Mouse (Mus musculus) adrenal gland, adult (tissue): ENCODE results near the gene Fhit.
A peak's percentile ranks its signal among the peaks of the same experiment; 100 is the strongest.

ENCODE experiments used
- DNase-seq, 2 experiments: peaks; one replicate each; pipeline ENCODE4 v3.0.0; 2022 to 2023; ENCODE audit warnings: low spot score in 1 of 2; ENCODE audit not compliant: inconsistent age in 2 of 2

The Fhit gene

DNA sequence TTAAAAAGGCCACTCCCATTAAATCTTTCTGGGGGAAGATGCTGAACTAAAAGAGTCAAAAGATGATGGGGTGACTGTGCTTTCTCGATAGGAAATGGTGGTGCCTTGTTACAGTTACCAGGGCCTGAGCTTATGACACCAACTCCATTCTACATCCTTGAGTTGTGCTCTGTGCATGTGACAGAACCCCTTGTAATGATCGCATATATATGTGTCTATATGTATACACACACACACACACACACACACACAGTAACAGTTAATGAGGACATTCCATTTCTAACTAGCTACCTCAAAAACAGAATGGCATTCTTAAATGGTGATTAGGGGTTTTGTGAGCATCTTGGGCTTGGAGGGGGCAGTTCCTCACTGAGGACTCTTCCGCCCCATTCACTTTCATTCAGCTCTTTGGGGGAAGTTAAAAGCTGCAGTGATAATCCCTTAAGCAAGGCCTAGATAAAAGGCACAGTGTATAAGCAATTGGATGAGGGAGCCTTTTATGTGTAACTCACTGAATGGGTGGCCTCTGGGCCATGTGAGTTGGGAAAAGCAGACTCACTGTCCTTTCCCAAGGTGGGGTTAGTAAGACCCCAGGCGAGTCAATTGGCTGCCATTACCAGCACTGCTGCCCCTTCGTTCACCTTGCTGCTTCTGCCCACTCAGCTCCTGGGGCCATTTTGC lies 449.9 kb downstream of the Fhit start:
- DNase-seq, result no peak

DNA sequence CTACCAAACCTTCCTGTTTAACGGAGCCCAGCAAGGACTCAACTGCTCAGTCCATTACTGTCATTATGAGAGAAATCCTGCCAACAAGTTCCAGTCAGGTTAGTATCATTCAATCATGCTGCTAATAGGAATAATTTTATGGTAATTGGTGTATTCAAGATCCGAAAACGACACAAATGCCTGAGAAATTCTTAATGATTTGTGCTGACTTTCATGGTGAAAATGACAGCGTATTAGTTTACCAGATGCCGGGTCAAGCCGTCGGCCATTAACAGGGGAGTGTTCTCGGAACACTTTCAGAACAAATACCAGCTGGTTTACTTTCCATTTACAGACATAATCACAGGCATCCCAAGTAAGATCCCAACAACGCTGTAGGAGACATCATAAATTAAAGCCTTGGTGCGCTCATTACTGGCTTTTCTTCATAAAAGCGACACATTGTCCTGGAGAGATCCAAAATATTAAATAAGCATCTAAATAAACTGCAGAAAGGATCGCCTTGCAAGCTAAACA lies 451.0 kb downstream of the Fhit start:
- DNase-seq, result no peak

DNA sequence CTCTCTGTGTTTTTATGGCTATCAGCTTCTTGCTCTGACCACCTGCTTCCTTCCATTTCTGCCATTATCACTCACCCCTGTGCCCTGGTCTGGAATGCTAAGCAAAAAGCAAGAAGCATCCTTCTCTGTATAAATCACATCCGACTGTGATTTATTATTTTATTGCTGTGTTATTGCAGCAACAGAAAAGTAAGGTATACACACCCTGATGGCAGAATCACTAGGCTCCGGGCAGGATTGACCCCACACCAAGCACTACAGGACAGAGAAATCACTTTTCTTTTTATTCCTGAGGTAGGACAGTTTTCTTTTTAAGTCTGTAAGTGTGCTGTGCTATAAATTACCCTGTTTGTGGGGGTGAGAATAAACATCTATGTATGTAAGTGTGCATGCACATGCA lies 460.1 kb downstream of the Fhit start:
- DNase-seq, result no peak

- no peak for DNase-seq
Observed at GRCm38 (mm10) chr14:10680041-10680440, 481.8 kb downstream of the Fhit start.

DNA sequence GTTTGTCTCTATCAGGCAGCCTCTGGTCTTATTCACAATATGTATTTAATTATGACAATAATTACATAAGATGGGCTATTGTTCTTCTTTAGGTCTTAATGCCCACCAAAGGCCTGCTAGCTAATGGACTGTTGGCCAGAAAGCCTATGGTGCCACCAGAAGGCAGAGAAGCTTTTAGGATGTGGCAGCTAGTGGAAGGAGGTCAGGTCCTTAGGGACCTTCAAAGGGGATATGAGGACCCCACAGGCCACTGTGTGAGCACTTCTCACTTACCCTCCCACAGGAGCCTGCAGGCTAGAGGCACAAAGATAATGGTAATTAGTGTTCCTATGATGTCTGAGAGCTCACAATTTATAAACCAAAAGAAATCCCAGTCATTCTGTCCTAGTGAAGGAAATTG lies 482.2 kb downstream of the Fhit start:
- DNase-seq, result no peak

DNA sequence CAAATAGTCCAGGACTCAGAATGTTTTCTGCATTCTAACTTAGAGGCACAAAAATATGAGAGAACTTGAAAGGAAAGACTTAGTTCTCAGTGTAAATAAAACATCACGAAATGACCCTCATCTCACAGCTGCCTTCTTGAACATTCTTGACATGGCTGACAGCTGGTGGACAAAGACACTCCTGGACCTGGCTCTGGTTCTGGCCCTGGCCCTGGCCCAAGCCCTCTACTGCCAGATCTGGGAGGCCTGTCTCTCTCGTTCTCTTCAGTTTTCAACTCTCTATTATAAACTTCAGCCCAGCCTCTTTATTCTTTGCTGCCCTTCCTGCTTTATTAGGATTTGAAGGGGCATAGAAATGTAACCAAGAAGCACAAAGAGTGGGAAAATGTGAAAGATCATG lies 484.2 kb downstream of the Fhit start:
- DNase-seq, result no peak

- DNase-seq, result no peak
Observed at GRCm38 (mm10) chr14:10660247-10660646, 501.6 kb downstream of the Fhit start.

- no peak for DNase-seq
Observed at GRCm38 (mm10) chr14:10659326-10659725, 502.5 kb downstream of the Fhit start.

DNA sequence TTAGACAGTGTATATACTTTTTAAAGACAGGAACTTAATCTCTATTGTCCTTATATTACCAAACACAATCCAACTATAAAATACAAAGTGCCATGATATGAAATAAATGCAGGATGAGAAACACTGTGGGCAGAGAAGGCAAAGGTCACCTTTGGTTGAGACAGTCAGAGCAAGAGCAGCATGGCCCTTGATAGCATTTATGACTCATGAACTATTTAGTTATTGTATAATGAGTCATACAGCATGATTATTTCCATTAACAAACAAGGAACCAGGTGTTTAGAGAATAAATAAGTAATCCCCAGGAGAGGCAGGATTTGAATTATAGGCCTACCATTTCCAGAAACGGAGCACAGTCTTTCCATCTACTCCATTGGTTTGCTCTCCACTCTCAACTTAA lies 503.6 kb downstream of the Fhit start:
- no peak for DNase-seq

- DNase-seq, result no peak
Observed at GRCm38 (mm10) chr14:10657364-10657763, 504.5 kb downstream of the Fhit start.

DNA sequence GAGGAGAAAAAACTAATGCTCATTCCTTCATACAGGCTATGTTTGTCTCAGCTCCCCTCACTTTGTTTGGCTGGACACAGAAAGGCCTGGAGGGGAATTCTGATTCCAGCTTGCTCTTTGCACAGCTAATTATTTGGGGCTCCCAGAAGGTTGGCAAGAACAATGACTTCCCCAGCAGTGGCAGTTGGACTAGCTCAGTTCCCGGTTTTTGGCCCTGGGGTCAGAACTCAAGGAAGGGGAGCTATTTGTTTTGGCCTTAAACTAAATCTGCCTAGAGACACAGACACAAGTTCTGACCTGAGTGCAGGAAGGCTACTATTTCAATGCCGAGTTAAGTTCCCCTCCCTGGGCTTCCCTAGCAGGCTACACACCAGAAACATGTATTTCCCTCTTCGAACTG lies 506.0 kb downstream of the Fhit start:
- DNase-seq, result peak in 1 of 2 experiments; percentile 7

DNA sequence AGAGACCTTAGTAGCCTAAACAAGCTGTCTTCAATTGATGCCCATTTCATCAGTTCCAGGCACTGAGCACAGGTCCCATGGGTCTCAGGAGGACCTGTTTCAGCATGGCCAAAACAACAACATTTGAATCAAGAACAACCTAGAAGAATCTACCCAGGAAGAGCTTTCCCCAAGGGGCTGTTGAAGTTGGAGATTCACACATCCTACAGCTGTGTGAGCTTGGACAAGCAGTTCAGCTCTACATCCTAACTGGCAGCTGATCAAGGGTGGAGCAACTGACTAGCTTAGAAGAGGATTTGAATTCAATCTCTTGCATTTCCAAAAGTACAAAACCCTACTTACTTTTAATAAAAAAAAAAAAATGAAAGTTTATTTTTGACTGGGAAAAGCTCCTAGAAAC lies 514.0 kb downstream of the Fhit start:
- no peak for DNase-seq

DNA sequence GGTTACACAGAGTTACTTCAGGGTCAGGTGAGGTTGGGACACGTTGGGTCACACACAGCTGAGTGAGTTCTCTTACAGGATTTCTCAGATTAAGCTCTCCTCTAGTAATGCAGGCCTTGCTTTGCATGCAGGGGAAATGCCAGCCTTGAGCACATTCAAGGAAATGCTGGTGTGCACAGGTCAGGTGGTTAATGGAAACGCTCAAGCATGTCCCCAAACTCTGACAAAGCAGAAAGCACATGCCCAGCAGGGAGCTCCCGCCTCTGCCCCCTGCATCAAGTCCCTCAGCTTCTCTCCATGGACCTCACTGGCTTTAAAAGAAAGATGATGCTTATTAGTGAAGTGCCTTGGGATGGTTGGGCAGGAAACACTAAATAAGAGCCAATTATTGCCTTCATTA lies 530.1 kb downstream of the Fhit start:
- DNase-seq, result no peak

DNA sequence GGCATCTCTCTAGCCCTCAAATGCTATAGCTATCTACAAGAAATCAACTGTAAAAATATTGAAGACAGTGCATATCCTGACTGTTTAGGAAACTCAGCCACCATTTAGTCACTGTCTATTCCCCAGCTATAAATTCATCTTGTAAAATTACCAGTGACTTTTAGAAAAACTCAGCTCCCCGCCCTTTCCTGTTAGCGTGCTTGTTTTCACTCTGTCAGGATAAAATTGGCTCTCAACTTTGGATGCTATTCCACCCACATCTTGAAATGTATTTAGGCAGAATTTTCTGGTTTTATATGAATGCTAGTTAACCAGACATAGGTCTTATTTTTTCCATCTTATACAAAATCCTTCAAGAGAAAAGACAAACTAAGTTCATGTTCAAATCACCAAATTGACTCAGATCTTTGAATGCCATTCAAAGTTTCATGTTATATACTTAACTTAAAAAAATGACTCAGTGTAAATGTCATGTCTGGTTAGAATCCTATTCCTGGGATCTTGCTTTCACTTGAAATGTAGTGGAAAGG lies 530.9 kb downstream of the Fhit start:
- DNase-seq, result no peak

GRCm38 (mm10) chr14:10593467-10593866 lies 568.4 kb downstream of the Fhit start:
- DNase-seq, result no peak

GRCm38 (mm10) chr14:10568937-10569552 lies 592.8 kb downstream of the Fhit start:
- DNase-seq, result no peak

DNA sequence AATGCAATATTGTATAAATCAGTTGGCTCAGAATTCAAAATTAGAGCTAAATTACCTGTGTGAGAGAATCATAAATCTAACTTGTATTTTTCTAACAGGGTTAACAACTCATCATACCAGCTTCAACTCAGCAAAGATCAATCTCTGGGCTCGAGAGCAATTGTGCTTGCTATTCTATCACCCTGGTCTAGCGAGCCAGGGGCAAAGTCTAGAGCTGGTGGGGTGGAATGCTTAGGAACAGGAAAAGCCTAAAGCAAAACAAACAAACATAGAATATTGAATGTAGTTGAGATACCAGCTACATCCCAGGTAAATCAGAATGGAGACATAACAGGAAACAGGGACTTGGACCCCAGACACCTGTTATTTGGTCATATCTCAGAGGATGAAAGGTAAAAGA lies 594.1 kb downstream of the Fhit start:
- DNase-seq, result no peak

DNA sequence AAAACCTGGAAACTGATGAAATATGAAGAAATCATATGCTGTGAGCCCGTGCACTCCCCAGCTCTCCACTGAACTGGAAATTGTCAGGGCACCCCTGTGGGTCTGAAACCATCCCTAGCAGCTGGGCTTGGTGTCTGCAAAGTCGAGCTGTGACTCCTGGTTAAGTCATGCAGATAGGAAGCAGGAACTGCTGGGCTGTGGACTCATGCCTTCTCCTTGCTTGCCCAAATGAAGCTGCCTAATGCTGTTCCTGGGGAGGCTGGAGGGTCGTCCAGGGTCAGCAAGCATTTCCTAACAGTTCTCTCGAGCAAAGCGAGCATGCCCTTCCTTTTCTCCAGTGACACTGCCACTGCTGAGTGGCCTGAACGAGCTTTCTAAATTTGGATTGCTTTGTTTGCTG lies 607.1 kb downstream of the Fhit start:
- no peak for DNase-seq

DNA sequence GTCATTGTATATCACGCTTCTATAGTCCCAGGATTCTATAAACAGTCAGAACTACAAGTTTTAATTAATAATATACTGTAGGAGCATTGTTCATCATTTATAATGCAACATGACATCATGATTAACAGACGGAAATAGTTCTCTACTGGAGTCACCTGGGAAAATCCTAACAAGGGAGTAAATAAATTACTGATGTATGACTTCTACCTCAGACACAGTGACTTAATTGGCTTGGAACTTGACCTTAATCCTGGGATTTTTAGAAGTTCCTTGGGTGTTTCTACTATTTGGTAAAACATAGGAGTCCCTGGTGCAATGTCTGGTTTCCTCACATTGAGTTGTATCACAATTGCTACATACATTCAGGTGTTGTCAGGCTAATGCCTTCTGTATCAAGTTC lies 613.2 kb downstream of the Fhit start:
- DNase-seq, result no peak

DNA sequence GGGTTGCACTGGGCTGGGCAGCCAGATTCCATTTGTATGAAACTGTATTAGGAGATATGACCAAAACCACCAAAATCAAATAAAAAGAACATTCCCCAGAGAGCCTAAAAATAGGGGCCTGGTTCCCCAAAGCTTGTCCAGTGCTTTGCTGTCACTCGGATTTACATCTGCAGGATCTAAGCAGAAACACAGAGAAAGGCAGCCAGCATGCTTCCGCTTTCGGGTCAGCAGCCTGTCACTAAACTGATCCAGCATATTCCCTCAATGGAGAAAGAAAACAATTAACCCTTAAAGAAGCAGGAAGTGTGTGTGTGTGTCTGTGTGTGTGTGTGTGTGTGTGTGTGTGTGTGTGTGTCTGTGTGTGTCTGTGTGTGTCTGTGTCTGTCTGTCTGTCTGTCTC lies 615.9 kb downstream of the Fhit start:
- no peak for DNase-seq

DNA sequence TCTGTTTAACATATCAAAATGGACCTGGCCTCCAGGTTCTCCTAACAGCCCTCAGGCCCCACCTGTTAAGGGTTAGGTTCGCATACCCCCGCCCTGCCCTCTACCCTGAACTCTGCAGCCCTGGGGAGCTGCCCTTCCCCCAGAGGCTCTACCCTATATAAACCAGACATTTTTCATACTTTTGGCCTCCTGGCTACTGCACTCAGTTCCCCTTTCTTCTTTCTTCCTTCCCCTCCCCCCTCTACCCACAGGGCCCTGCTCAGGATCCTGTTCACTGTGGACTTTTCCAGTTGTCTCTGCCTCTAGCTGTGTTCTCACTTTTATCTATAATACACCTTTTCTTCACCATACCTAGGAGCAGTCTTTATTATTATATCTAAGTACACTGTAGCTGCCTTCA lies 627.0 kb downstream of the Fhit start:
- DNase-seq, result no peak

GRCm38 (mm10) chr14:10531748-10532500 lies 629.9 kb downstream of the Fhit start:
- DNase-seq, result no peak
